Mouse (Mus musculus): Measurements from ENCODE around the gene Sntg2.

Gene Sntg2

DNA sequence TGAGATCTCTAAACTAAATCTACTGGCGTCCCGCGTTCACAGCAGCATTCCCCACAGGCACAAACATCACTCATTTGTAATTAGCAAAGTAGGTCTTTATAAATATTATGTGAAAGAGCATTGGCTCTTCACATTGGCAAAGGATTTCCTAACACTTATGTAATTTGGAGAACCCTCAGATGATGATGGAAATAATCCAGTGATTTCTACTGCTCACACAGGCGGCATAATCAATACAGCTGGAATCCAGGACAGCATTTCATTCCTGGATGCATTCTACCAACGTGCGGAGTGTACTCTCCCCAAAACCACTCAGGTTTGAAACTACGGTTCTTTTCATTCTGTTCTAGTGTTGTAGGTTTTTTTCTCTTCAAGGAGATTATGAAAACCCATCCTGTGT is 172.6 kb downstream of the Sntg2 start:
- no peak for DNase-seq

DNA sequence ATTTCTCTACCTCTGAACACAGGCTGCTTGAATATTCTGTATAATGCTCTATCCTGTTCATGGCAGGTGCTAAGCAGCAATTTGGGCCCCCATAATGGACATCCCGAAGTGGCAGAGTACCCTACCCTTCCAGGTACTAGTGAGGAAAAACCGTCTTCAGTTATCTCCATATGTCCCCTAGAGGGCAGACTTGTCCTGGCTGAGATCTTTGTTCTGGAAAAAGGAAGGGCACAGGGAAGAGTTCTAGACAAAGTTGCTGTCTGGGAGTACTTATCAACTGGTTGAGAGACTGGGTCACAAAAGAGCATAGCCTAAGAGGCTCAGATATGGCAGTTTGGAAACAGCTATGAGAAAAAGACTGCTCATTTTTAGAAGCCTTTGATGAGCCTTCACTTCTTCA is 173.4 kb downstream of the Sntg2 start:
- peak; percentile 11 for DNase-seq

DNA sequence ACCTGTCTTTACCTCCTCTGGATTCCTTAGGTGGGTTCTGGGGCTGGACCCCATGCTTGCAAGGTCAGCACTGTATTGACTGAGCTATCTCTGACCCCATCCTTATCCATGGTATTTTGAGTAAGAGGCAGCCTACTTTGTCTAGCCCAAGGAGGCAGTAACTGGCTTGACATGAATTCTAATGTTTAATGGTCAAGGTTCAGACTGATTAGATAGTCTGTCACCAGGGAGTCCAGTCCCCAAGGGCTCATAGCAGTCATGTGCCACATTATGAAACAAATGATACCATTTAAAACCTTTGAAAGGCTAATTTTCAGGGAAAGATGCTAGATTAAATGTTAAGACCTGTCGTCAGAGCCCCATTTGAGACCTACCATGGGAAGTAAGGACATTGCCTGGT is 174.9 kb downstream of the Sntg2 start:
- DNase-seq, result no peak

DNA sequence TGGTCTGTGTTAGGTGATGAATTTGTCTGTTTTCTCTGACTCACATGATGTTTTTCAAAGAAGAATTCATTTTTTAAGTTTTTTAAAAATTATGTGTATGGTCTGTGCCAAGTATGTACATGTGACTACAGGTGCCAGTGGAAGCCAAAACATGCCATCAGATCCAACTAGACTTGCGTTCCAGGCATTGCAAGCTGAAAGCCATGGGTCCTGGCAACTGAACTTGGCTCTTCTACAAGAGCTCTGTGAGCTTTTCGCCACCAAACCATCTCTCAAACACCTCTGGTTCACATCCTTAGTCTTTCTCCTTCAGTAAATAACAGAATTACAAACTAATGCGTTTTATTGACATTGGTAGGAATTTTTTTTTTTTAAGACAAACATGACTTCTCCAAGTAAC is 191.5 kb downstream of the Sntg2 start:
- DNase-seq, result no peak

GRCm38 (mm10) chr12:30179623-30180022 is 193.6 kb downstream of the Sntg2 start:
- DNase-seq, result no peak

- no peak for DNase-seq
Observed at GRCm38 (mm10) chr12:30177966-30178365, 195.2 kb downstream of the Sntg2 start.

DNA sequence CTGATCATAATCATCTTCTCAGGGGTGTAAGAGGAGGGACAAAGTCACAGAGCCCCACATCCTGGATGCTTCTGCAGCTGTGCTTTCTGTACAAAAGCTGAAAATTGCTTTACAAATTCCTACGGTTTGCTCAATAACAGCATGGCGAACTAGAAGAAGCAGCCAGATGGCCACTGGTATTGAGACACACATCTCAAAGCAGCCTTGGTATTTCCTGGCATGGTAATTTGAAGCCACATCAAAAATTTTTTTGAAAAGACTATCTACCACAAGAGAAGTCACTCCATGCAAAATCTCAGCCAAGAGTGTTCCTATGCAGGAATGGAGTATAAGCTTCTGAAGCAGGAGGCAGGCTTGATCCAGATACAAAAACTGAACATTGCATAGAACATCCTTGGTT is 195.6 kb downstream of the Sntg2 start:
- DNase-seq, result no peak

GRCm38 (mm10) chr12:30168491-30168890 is 204.7 kb downstream of the Sntg2 start:
- no peak for DNase-seq

- DNase-seq, result no peak
Observed at GRCm38 (mm10) chr12:30164538-30164937, 208.6 kb downstream of the Sntg2 start.

DNA sequence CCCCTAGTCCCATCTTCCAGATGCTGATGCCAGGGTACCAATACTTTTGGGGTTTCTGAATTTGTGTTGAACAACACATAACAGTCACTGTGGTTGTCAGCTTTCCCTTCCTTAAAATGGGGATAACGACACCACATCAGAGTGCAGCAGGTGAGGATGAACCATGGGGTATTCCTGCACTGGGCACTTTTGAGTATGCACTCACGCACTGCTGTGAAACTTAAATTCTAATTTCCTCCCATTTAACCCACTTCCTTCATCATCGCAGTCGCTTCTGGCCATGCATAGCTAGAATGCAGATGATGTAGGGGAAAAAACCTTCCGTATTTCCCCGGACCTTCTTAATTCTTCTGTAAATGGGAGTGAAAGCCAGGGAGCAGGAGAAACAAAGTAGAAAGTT is 209.2 kb downstream of the Sntg2 start:
- no peak for DNase-seq

DNA sequence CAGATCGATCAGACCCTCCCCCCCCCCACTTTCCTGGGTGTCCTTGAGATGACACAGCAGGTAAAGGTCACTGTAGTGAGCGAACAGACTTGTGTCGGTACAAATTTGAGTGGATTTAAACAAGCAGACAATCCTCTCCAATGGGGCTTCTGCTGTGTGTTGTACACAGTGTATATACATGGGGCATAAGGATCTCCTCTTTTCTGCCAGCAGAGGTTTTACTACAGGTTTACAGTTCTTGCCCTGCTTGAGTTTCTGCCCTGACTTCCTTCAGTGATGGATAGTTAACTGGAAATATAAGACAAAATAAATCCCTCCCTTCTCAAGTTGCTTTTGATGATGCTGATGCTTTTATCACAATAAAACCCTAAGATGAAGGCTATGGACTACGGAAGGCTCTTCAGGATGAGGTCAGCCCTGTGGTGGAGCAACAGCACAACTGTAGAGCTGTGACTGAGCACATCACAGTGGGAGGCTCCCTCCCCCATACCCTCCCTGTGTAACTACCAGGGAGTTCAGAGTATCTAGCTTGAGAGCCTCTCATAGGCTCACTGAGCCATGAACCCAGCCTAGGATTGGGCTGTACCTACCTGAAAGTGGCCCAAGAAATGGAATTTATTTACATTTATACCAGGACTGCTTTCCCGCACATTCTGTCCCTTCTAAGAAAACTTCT is 211.3 kb downstream of the Sntg2 start:
- DNase-seq, result no peak

- no peak for DNase-seq
Observed at GRCm38 (mm10) chr12:30160475-30160874, 212.7 kb downstream of the Sntg2 start.

- DNase-seq, result no peak
Observed at GRCm38 (mm10) chr12:30159788-30160187, 213.4 kb downstream of the Sntg2 start.

- DNase-seq, result no peak
Observed at GRCm38 (mm10) chr12:30154079-30154673, 219.0 kb downstream of the Sntg2 start.

DNA sequence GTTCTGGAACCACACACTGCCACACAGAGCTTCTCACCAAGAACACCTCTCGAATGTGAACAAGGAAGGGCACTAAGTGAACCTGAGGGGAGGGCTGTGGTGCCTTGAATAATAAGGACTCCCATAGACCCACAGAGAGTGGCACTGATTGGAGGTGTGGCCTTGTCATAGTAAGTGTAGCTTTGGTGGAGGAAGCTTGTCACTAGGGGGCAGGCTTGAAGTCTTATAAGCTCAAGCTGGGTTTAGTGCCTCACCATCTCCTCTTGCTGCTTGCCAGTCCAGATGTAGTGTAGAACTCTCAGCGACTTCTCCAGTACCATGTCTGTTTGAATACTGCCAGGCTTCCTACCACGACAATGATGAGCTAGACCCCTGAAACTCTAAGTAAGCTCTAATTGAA is 231.1 kb downstream of the Sntg2 start:
- DNase-seq, result peak; percentile 25

DNA sequence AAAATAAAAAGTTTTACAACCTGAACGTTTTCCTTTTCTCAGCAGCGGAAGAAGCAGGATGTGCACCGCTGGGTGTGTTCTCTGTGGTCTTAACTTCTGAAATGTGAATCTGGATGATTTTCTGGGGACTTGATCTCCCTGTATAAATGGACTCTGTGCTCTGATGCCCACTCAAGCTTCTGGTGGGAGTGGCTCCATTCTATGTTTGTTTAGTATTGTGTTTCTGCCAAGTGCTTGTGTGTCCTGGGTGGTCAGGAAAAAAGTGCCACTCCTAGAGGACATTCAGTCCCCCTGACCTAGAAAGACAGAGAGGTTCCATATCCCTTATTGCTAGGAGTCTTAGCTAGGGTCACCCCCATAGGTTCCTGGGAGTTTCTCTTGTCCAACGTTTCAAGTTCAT is 240.7 kb downstream of the Sntg2 start, which contains the start of gene Tpo:
TSS of gene Tpo (minus strand) at position 101 of the 400 bp plus-strand sequence.
- no peak for DNase-seq

- no peak for DNase-seq
Observed at GRCm38 (mm10) chr12:30129411-30129716, 243.8 kb downstream of the Sntg2 start.

- DNase-seq, result peak; percentile 78
Observed at GRCm38 (mm10) chr12:30128561-30129410, 244.4 kb downstream of the Sntg2 start.
